Mouse (Mus musculus) myocyte (in vitro differentiated cells): ENCODE results near the gene Hspb9. TPM values are rescaled to one million over a fixed set of nuclear protein-coding genes. Genes with fewer than 3 reads are reported as not detected.

Source experiments
- H3K27me3 ChIP-seq: one replicate; pipeline ENCODE4 v1.6.1; 2011; ENCODE audit not compliant: control insufficient read depth, insufficient read depth, insufficient read length
- H3K36me3 ChIP-seq: one replicate; pipeline ENCODE4 v1.6.1; 2011; ENCODE audit not compliant: control insufficient read depth, insufficient read depth
- H3K4me2 ChIP-seq: one replicate; pipeline ENCODE4 v1.6.1; 2011; ENCODE audit warnings: low read depth, control low read depth
- H3K4me3 ChIP-seq: one replicate; pipeline ENCODE4 v1.5.1; 2011; ENCODE audit warnings: mild to moderate bottlenecking, control low read depth, moderate library complexity
- H3K79me2 ChIP-seq: one replicate; pipeline ENCODE4 v1.6.1; 2011; ENCODE audit not compliant: control insufficient read depth, insufficient read depth
- H3ac ChIP-seq: one replicate; pipeline ENCODE4 v1.6.1; 2011; ENCODE audit not compliant: control insufficient read depth, insufficient read length
- CEBPB ChIP-seq: IDR thresholded peaks from 2 replicates; pipeline ENCODE4 v1.6.1; 2011; ENCODE audit warnings: mild to moderate bottlenecking, moderate library complexity; ENCODE audit not compliant: poor library complexity, insufficient read depth, severe bottlenecking
- E2F4 ChIP-seq: IDR thresholded peaks from one replicate; pipeline ENCODE4 v1.6.1; 2011; ENCODE audit warnings: mild to moderate bottlenecking, control low read depth, moderate library complexity; ENCODE audit not compliant: insufficient read depth
- MAX ChIP-seq: IDR thresholded peaks from one replicate; pipeline ENCODE4 v1.6.1; 2011; ENCODE audit warnings: low read depth, mild to moderate bottlenecking, control low read depth
- MYOD1 ChIP-seq, 3 experiments: IDR thresholded peaks; one replicate each; pipeline ENCODE4 v1.6.1; 2011; ENCODE audit warnings: control low read depth in 2 of 3, low read depth in 2 of 3, mild to moderate bottlenecking in 2 of 3, moderate library complexity in 1 of 3; ENCODE audit not compliant: insufficient read length in 2 of 3, control insufficient read depth in 1 of 3
- MYOG ChIP-seq, 3 experiments: IDR thresholded peaks; one replicate each; pipeline ENCODE4 v1.6.1; 2011; ENCODE audit warnings: control low read depth in 2 of 3, low read depth in 2 of 3, mild to moderate bottlenecking in 2 of 3; ENCODE audit not compliant: insufficient read length in 2 of 3, control insufficient read depth in 1 of 3, insufficient read depth in 1 of 3
- POLR2A ChIP-seq: IDR thresholded peaks from one replicate; pipeline ENCODE4 v1.6.1; 2011; ENCODE audit warnings: low read depth, mild to moderate bottlenecking, control low read depth, moderate library complexity; ENCODE audit not compliant: insufficient read length
- POLR2AphosphoS2 ChIP-seq: IDR thresholded peaks from one replicate; pipeline ENCODE4 v1.6.1; 2011; ENCODE audit warnings: low read depth, control low read depth; ENCODE audit not compliant: insufficient read length
- REST ChIP-seq: IDR thresholded peaks from one replicate; pipeline ENCODE4 v1.6.1; 2011; ENCODE audit warnings: mild to moderate bottlenecking, control low read depth, moderate library complexity; ENCODE audit not compliant: insufficient read depth, insufficient read length
- SRF ChIP-seq: IDR thresholded peaks from one replicate; pipeline ENCODE4 v1.6.1; 2011; ENCODE audit warnings: low read depth; ENCODE audit not compliant: control insufficient read depth, insufficient read length
- TCF12 ChIP-seq: IDR thresholded peaks from one replicate; pipeline ENCODE4 v1.6.1; 2011; ENCODE audit warnings: mild to moderate bottlenecking, control low read depth; ENCODE audit not compliant: poor library complexity, insufficient read depth, severe bottlenecking
- TCF3 ChIP-seq: IDR thresholded peaks from one replicate; pipeline ENCODE4 v1.6.1; 2011; ENCODE audit warnings: low read depth, control low read depth; ENCODE audit not compliant: insufficient read length
- USF1 ChIP-seq: IDR thresholded peaks from one replicate; pipeline ENCODE4 v1.6.1; 2011; ENCODE audit warnings: low read depth, mild to moderate bottlenecking, control low read depth, moderate library complexity
- polyA plus RNA-seq: library from polyadenylated mRNA; unstranded; fragments of >200 nt; fragmentation: generic; extraction: Trizol; gene quantifications from one replicate; pipeline ENCODE4 v1.2.1, GENCODE M21; 2012; ENCODE audit warnings: missing spikeins

The Hspb9 gene
- polyA plus RNA-seq, 1 experiment = 0.23 TPM

DNA sequence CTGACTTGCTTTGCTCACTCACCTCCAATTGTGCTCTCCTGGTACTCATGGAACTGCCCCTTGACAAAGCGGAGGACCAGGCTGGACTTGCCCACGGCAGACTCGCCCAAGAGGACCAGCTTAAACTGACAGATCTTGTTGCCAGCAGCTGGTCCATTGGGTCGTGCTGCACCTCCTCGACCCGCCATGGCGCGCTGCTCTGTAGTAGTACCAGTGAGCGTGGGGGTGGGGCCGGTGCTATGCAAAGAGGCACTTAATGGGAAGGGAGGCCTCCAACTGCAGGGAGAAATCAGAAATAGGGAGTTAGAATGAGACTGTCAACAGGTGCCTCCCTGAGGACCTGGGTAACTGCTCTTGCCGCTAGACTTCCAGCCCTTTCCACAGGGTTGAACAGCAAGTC, 6.2 kb downstream of the Hspb9 start:
- H3K36me3 ChIP-seq = peaks cover 14% of the 10 kb centered on the region
- no peak overlapping the region for H3ac ChIP-seq
- peak overlapping the region; percentile 44 for H3K4me2 ChIP-seq
- no peaks in the 10 kb centered on the region for H3K27me3 ChIP-seq
- no peak for TF ChIP-seq SRF
- TF ChIP-seq E2F4 = no peak
- no peak for TF ChIP-seq USF1
- TF ChIP-seq TCF12 = no peak
- no peak for TF ChIP-seq POLR2AphosphoS2
- TF ChIP-seq MYOG (IDR thresholded peaks at IDR 0.05; ENCODE audit: control insufficient read depth in 1 of 3, insufficient read depth in 1 of 3, insufficient read length in 2 of 3, low read depth in 2 of 3) = no peak
- no peak for TF ChIP-seq MAX
- TF ChIP-seq CEBPB = no peak
- TF ChIP-seq REST = no peak
- TF ChIP-seq TCF3 = no peak
- no peak for TF ChIP-seq POLR2A
- TF ChIP-seq MYOD1 (IDR thresholded peaks at IDR 0.05; ENCODE audit: control insufficient read depth in 1 of 3, insufficient read length in 2 of 3, low read depth in 2 of 3) = no peak
- no peak overlapping the region for H3K4me3 ChIP-seq
- H3K79me2 ChIP-seq = peaks cover 44% of the 10 kb centered on the region

GRCm38 (mm10) chr11:100720345-100720744, 6.7 kb downstream of the Hspb9 start:
- H3ac ChIP-seq = no peak overlapping the region
- no peaks in the 10 kb centered on the region for H3K27me3 ChIP-seq
- peaks cover 13% of the 10 kb centered on the region for H3K36me3 ChIP-seq
- peaks cover 45% of the 10 kb centered on the region for H3K79me2 ChIP-seq
- H3K4me2 ChIP-seq = peak overlapping the region; percentile 44
- no peak overlapping the region for H3K4me3 ChIP-seq
- TF ChIP-seq SRF = no peak
- no peak for TF ChIP-seq POLR2A
- no peak for TF ChIP-seq CEBPB
- no peak for TF ChIP-seq TCF3
- no peak for TF ChIP-seq REST
- no peak for TF ChIP-seq TCF12

DNA sequence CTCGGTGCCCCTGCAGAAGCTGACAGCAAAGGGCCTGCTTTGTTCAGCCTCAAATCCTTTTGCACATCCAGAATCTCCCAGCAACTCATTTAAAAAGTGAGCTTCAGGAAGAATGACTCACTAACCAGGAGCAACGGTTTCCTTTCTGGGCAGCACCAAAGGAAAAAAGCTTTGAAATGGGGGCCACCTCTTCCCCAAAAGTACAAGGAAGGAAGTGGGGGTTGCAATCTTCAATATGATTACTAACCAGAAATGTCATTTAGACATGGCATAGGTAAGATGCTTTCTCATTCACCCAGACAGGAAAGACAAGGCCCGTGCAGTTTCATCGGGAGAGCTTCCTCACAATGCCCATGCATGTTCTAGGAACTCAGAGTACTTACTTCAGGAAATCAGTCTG, 7.6 kb downstream of the Hspb9 start:
- H3K4me3 ChIP-seq = no peak overlapping the region
- H3K79me2 ChIP-seq = peaks cover 54% of the 10 kb centered on the region
- TF ChIP-seq MYOD1 (IDR thresholded peaks at IDR 0.05; ENCODE audit: control insufficient read depth in 1 of 3, insufficient read length in 2 of 3, low read depth in 2 of 3) (no peak), MYOG (IDR thresholded peaks at IDR 0.05; ENCODE audit: control insufficient read depth in 1 of 3, insufficient read depth in 1 of 3, insufficient read length in 2 of 3, low read depth in 2 of 3) (no peak), USF1 (no peak), TCF3 (no peak), MAX (no peak), POLR2A (no peak), E2F4 (no peak), SRF (no peak), CEBPB (no peak), TCF12 (no peak), REST (no peak), POLR2AphosphoS2 (no peak)
- no peak overlapping the region for H3ac ChIP-seq
- peak overlapping the region; percentile 44 for H3K4me2 ChIP-seq
- H3K36me3 ChIP-seq = peaks cover 8% of the 10 kb centered on the region
- H3K27me3 ChIP-seq = no peaks in the 10 kb centered on the region

DNA sequence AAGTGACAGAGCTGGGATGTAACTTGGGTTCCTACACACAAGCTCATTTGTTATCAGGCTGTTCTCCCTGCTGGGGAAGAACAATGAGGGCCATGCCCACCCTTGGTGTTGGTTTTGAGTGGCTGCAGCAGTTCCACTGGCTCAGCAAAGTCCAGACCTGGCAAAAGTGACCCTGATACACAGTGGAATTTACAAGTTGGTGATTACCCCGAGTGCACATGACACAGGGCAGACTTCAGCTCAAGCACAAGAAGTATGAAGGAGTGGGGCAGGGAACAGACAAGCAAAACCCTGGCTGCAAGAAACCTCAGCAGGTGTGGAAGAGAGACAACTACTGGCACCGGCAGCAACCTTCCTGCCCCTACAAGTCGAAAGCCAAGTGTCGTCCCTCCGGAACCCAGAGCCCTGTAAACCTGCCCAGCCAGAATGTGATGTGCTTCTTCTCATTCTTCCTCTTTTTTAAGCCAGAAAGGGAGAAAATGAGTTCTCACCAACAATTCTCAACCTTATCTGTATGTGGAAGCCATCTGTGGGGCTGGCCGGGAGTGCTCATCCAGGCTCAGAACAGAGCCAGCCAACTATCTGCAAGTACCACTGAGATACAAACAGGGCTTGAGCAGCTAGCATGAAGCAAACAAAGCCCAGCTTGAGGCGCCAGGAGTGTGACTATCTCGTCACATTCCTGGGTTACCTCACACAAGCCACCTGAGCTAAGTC, 8.3 kb downstream of the Hspb9 start:
- H3K79me2 ChIP-seq = peaks cover 60% of the 10 kb centered on the region
- H3K4me2 ChIP-seq = no peak overlapping the region
- H3K27me3 ChIP-seq = no peaks in the 10 kb centered on the region
- no peak overlapping the region for H3K4me3 ChIP-seq
- no peak overlapping the region for H3ac ChIP-seq
- peaks cover 2% of the 10 kb centered on the region for H3K36me3 ChIP-seq
- TF ChIP-seq E2F4 (no peak), TCF3 (no peak), POLR2A (no peak), SRF (no peak), CEBPB (no peak), MAX (no peak), MYOG (IDR thresholded peaks at IDR 0.05; ENCODE audit: control insufficient read depth in 1 of 3, insufficient read depth in 1 of 3, insufficient read length in 2 of 3, low read depth in 2 of 3) (no peak), MYOD1 (IDR thresholded peaks at IDR 0.05; ENCODE audit: control insufficient read depth in 1 of 3, insufficient read length in 2 of 3, low read depth in 2 of 3) (no peak), TCF12 (no peak)

- no peak for TF ChIP-seq REST
- no peak for TF ChIP-seq TCF3
- no peak for TF ChIP-seq MYOG (IDR thresholded peaks at IDR 0.05; ENCODE audit: control insufficient read depth in 1 of 3, insufficient read depth in 1 of 3, insufficient read length in 2 of 3, low read depth in 2 of 3)
- TF ChIP-seq POLR2A = no peak
- no peak for TF ChIP-seq E2F4
- no peak for TF ChIP-seq MYOD1 (IDR thresholded peaks at IDR 0.05; ENCODE audit: control insufficient read depth in 1 of 3, insufficient read length in 2 of 3, low read depth in 2 of 3)
- TF ChIP-seq MAX = no peak
- TF ChIP-seq USF1 = no peak
- TF ChIP-seq TCF12 = no peak
- no peak for TF ChIP-seq SRF
- no peak for TF ChIP-seq CEBPB
- TF ChIP-seq POLR2AphosphoS2 = no peak
- Histone ChIP-seq H3K4me2 (no peak overlapping the region), H3K4me3 (no peak overlapping the region), H3K27me3 (no peaks in the 10 kb centered on the region), H3K36me3 (no peaks in the 10 kb centered on the region), H3K79me2 (peaks cover 66% of the 10 kb centered on the region), H3ac (no peak overlapping the region)
Measured at GRCm38 (mm10) chr11:100722493-100723028, 8.9 kb downstream of the Hspb9 start.
